Mouse (Mus musculus): ENCODE measurements around the gene Akr1b10.
"Not testable (repeated sequence)": the region's sequence is repeated elsewhere in the genome, so short reads cannot be mapped to it uniquely, and the experiment has no call there.

Akr1b10 gene

DNA sequence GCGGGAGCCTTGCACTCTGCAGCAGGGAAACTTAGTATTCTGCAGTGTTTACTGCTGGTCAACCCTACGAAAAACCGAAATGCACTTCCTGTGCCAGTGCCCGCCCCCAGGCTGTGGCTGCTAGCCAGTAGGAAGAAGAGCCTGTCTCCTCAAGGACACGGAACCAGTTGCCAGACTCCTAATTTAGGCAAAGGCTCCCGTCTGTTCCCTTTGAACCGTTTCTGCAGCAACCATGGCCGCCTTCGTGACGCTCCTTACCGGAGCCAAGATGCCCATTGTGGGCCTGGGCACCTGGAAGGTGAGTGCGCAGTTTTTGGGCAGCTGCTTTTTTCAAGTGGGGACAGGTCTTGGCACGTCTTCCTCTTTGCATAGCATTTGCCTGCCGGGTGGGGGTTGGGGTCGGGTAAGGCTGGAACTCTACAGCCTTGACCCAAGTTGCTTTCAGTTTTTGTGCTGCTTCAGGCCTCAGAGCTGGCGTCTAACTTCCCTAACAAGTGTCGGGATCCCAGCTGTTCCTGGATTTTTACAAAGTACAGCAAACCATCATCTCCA lies at the start of gene Akr1b10:
Gene Akr1b10 (plus strand): TSS at position 109 of the 552 bp plus-strand sequence.
- DNase-seq (ENCODE audit: low spot score), result peak; percentile 84

DNA sequence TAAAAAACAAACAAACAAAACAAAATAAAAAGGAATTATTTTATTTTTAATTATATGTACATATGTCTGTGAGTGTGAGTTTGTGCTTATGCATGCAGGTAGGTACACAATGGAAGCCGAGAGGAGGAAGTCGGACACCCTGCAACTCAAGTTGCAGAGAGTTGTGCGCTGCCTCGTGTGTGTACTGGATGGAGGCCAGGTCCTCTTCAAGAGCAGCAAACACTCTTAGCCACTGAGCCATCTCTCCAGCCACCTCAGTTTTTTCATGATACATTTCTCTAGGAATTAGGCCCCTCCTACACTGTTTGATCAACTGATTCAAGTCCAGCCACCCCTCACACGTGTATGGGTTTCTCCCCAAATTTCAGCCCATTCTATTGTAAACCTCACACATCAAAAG lies 49.3 kb upstream of the Akr1b10 start:
- peak; percentile 51 for DNase-seq (ENCODE audit: low spot score)

DNA sequence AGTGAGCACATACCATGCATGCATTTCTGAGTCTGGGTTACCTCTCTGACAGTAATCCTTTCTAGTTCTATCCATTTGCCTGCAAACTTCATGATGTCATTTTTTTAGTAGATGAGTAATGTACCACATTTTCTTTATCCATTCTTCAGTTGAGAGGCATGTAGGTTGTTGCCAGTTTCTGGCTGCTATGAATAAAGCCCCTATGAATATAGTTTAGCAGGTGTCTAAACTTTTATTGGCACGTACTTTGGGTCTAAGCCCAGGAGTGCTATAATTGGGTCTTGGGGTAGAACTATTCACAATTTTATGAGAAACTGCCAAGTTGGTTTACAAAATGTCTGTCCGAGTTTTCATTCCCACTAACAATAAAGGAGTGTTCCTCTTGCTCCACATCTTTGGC lies 46.2 kb upstream of the Akr1b10 start:
- no peak for DNase-seq (ENCODE audit: low spot score)

DNA sequence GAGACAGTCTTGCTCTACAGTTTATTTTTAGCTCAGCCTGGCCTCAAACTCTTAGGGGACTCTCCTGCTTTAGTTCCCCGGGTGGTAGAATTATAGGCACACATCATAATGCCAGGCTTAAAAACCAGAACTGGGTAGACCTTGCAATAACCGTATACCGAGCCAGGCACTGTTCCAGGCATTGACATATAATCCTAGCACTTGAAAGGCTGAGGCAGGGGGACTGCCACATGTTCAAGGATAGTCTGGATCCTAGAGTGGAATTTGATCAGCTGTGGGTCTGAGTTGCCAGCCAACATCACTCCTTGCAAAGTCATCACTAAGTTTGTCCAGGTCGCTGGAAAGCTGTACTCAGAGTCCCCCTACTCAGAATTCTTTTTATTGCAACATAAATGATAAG lies 42.0 kb upstream of the Akr1b10 start:
- DNase-seq (ENCODE audit: low spot score), result no peak

DNA sequence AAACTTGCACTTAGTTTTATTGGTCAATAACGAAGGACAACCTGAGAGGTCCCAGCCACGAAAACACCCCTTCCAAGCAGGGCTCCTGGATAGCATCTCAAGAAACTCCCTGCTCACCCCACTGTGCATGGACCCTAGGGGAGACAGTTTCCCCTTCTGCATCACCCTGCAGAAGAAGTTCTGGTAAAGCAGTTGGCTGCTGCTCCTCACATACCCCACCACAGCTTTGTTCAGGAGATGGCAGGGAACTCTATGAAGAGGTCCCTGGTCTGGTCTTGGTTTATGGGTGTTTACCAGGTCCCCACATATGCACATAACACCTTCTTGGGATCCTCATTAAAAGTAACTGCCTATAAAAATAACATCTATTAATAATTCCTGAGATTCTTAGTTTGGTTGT lies 41.5 kb upstream of the Akr1b10 start:
- DNase-seq (ENCODE audit: low spot score), result no peak

DNA sequence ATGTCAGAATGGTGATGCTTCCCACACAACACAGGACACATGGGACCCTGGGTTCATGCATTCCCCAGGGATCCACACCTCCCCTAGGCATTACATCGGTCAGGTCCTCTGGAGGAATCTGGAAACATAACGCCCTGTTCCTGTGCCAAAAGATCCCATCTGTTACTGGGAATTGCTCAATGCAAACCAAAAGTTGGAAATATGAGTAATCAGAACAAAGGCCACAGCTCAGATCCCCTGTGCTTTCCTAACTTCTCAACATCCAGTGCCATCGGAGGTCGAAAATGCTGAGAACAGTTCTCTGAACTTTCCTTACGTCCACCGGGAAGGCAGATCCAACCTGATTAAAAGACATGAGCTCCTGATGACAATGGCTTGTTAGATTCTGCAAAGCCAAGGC lies 40.6 kb upstream of the Akr1b10 start:
- no peak for DNase-seq (ENCODE audit: low spot score)

DNA sequence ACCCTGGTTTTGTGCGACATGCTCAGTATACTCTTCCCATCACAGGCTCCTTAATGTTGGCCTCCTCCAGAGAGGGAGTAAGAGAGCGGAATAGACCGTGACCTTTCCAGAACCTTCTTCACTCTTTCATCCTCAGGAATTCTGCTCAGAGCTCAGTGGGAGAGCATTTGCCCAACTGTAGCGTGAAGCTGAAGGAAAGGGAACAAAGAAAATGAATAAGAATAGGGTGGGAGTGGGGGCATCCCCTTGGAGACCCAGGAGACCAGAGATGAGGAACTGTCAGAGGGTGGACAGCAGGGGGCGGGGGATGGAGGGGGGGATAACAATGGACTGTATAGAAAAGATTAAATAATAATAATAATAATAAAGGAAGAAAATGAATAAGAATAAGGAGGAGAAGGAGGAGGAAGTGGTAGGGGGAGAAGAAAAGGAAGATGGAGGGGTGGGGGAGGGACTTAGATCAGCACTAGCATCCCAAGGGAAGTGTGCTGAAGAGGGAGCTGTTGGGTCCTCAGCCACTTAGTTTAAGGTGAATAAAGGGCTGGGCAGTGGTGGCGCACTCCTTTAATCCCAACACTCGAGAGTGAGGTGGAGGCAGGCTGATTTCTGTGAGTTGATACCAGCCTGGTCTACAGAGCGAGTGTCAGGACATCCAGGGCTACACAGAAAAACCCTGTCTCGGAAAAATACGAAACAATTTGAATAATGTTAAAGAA lies 39.7 kb upstream of the Akr1b10 start:
- DNase-seq (ENCODE audit: low spot score), result no peak

DNA sequence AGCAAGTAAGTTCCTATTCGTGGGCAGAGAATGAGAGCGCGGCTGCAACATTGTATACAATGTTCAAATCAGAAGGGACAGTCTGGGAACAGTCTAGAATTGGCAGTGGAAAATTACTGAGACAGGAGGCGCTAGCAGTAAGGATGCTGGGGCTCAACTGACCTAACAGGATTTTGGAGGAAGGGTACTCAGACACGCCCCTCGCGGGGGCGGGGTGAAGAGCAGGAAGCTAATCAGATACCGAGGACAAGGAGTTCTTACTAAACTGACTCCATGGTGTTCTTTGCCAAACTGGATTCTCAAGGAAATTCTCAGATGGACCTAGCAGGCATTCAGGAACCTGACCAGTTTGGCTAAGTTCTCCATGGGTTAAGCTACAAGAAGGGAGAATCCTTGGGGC lies 39.1 kb upstream of the Akr1b10 start:
- DNase-seq (ENCODE audit: low spot score), result peak; percentile 55

DNA sequence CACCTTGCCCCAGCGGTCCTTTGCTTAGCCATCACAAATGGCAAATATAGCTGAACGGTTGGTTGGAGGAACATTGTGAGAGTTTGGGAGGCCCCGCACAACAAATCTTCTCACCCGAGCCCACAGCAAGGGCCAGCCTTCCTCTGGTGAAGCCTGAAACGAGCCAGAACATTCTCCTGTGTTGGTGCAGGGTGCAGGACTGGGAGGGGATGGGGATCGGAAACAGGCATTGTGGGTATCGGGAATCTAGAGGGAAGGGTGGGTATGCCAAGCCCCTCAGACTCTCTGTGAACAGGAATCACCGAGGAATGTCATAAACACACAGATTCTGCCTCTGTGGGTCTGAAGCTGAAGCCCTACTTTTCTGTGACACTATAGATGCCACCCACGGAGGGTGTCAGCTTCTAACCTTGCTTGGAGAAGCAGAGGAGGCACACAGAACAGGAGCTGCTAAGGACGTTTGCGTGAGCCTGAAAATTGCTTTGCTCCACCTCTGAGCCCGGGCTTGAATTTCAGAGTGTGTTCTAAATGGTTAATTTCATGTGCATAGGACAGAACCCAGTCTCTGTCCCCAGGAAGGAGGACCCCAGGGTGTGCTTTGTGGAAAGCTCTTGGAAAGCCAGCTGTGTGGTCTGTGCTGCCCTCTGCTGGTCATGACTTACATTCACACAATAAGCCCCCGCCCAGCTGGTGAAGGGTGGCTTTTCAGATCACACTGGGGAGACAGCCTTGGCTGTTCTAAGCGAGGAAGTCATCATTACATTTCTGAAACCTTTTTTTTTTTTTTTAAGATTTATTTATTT lies 37.7 kb upstream of the Akr1b10 start:
- DNase-seq (ENCODE audit: low spot score), result peak; percentile 73

DNA sequence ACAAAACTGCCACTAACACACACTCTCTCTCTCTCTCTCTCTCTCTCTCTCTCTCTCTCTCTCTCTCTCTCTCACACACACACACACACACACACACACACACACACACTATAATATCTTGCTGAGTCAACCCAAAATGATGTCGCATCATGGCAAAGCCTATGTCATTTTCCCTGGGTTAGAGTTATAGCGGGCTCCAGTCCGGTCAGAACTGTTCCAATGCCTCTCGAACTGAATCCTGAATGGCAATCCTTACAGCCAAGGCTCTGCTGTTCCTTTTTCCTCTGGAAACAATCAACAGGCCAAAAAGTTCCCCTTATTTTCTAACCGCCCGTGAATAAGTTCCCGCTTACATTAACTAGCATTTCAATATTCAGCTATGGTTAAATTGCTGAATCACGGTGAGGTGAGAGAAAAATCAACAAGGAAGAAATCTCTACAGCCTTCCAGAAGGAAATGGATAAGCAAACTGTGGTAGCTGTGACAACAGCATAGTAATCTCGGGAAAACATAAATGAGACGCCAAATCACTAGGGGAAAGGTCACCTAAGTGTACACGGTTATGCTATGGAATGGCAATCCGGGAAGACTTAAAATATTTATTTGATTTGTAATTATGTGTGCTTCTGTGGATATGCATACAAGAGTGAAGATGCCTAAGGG lies 33.9 kb upstream of the Akr1b10 start:
- DNase-seq (ENCODE audit: low spot score), result peak; percentile 29

DNA sequence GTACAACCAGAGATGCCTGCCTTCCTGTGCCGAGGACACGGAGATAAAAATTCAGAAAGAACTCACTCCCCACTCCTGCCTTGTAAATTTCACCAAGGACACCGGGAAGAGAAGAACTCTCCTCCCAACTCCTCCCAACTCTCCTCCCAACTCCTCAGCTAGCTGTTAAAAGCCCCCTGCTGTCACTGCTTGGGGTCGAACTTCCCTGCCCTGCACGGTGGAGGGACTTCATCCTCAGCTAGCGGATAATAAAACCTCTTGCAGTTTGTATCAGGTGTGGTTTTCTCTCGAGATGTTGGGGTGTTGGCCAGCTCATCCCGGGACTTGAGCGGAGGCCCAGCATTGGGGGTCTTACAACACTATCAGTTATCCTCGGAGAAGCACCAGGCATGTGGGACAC lies 32.5 kb upstream of the Akr1b10 start:
- not testable (repeated sequence) for DNase-seq (ENCODE audit: low spot score)

DNA sequence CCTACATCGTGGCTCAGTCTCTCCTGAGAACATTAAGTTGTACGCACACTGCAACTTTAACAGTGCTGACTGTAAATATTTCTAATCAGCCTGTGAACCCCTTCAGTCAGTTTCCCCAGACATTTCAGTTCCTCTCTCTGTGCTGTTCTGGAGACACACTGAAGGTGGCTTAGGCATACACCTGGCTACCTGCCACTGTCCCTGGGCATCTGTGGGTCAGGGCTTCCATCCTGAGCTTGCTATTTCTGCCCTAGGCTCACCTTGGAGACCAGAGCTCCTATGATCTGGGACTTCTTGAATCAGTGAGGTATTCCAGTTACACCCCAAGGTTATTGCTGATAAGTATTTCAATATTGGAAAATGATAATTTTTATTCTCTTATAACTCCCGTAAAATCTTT lies 31.6 kb upstream of the Akr1b10 start:
- DNase-seq (ENCODE audit: low spot score), result no peak

DNA sequence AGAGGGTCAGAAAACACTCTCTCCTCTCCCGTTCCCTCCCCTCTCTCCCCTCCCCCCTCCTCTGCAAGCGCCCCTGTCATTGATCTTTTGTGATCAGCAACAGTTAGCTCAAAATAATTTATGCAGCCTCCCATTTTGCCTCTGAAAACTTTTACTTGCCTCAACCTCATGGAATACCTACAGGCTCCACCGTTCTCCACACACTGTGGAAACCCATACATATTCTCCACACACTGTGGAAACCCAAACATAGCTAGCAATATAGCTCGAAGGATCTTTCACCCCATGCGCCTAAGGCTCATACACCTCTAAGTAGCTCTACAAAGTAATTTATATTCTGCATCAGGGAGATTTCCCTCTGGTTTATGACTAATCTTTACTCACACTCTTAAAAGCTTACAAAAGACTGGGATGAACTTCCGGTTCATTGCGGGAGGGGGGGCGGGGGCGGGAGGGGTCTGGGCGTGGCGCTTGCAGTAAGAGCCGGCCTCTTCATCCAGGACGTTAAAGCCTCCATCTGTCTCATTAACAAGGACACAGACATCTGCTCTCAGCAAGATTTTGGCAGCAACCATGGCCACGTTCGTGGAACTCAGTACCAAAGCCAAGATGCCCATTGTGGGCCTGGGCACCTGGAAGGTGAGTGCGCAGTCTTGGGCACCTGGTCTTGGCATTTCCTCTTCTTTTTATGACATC lies 30.2 kb upstream of the Akr1b10 start, which contains the start of gene Akr1b8:
Gene Akr1b8 (plus strand): TSS at position 462 of the 696 bp plus-strand sequence.
- no peak for DNase-seq (ENCODE audit: low spot score)

DNA sequence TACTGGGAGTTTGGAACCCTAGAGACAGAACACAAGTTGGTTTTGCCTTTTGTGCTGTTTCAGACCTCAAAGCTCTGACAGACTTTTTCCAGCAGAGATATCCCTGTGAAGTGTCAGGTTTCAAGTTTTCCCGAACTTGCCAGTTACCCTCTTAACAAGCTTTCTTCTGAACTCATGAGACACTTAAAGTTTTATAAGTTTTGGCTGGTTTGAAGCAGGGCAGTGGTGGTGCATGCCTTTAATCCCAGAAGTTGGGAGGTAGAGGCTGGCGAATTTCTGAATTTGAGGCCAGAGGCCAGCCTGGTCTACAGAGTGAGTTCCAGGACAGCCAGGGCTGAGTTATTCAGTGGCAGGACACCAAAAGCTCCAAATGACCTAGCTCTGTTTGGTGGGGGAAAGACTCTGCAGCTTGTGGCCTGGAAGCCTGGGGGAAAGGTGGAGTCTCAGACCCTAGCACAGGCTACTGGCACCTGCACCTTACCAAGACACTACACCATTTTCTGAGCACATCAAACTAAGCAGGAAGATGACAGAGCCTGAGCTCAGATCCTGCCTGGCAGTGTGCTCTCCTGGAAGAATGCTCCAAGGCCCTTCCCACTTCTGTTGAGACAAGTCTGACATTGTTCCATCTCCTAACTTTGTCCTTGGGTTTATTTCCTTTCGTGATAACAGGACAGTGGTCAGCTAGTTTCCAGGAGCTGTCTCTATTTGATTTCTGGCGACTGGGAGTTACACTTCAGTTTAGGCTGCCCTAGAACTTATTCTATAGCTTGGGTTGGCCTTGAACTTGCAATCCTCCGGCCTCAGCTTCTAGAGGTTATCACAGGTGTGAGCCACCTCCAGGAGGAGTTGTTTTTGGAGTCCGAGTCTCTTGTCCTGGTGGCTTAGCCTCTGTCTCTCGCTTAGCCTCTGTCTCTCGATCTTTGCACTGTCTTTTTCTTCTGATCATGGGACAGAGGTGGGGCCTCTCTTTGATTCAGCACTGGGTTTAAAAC lies 29.4 kb upstream of the Akr1b10 start:
- DNase-seq (ENCODE audit: low spot score), result no peak

DNA sequence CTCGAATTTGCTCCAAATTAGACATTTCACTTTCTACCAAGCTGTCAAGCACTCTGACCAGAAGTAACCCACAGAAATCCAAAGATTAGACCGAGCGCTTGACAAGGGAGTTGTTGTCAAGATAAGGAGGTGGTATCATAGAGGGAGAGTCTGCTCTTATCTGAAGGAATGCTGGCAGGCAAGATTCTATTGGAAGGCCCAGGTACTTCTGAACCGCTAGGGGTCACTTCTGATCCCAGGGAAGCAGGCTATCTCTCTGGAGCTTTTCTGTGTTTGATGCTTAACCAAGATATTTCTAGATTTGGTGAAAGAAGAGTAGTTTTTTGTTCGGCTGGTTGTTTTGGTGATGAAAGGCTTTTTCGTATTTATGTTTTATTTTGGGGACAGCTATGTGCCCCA lies 28.7 kb upstream of the Akr1b10 start:
- peak; percentile 28 for DNase-seq (ENCODE audit: low spot score)

DNA sequence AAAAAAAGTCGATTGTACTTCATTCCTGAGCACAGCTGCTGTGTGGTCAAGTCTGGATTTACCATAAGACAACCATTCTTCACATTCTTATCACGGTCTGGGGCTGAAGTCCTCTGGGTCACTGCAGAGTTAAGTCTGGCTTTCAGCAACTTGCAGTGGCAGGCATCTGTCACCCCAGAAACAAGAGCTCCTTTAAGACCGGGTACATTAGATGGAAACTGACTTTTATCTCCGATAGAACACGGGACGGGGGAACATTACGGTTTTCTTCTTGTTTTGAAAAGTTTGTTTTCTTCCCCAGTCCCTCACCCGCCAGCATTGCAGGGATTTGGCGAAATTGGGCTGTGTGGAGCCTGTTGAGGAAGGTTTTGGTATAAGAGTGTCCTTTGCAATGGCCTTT lies 28.2 kb upstream of the Akr1b10 start:
- DNase-seq (ENCODE audit: low spot score), result no peak

DNA sequence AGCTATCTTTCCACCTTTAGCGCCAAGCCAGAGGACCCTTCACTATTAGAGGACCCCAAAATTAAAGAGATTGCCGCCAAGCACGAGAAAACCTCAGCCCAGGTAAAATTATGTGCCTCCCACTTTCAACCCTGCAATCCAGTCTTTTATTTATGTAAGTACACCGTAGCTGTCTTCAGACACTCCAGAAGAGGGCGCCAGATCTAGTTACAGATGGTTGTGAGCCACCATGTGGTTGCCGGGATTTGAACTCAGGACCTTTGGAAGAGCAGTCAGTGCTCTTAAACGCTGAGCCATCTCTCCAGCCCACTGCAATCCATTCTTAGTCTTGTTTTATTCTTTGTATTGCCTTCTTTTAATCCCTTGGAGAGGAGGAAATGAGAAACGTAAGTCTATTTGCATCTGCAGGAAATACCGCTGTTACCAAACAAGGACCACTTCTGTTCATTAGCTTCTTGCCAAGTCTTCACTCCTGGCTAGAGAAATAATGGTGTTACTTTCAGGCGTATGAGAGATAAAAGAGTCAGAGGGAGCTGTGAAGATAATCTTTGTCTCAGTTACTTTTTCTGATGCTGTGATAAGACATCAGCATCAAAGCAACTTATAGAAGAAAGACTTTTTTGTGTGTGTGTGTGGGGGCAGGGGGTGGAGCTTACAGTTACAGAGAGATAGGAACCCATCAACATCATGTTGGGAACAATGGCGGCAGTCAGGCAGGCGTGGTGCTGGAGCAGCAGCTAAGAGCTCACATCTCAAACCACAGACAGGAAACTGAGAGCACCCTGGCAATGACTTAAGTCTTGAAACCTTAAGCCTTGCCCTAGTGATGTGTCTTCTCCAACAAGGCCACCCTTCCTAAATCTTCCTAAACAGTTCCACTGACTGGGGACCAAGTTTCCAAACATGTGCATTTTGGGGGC lies 19.5 kb upstream of the Akr1b10 start:
- no peak for DNase-seq (ENCODE audit: low spot score)

DNA sequence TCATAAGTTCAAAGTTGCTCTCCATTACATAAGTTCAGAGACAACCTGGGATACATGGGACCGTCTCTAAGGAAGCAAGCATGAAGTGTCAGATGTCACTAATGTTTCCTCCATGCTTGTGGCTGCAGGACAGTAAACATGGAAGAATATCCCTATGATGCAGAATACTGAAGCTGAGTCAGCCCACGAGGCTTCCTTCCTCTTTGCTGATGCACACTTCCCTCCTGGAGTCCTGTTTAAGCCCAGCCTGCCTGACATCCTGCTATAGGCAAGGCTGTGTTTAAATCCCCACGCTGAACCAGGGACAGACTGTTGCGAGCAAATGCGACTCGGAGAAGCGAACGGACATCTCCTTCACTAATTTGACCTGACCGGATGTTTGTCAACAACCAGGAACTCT lies 16.0 kb upstream of the Akr1b10 start:
- DNase-seq (ENCODE audit: low spot score), result no peak

DNA sequence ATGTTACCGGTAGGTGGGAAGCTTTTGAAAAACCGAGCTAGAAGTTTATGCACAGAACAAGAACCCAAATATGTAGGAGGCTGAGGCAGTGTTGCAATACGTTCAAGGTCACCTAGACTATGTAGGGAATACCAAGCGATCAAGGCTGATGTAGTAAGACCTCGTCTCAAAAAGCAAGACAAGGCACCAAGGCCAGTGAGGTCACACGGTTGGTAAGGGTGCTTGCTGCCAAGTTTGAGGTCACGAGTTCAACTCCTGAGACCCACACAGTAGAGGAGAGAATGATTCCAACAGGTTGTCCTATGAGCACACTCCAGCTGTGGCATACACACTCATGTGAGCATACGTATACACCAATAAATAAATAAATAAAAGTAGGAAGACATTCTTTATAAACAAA lies 13.9 kb upstream of the Akr1b10 start:
- DNase-seq (ENCODE audit: low spot score), result no peak

All from lung, postnatal 25 days (tissue).